Mouse (Mus musculus): ENCODE data around the gene Xylt2. TPM values are rescaled to one million over a fixed set of nuclear protein-coding genes. Genes with fewer than 3 reads are reported as not detected.
A peak's percentile ranks its signal among the peaks of the same experiment; 100 is the strongest.

Gene Xylt2
- polyA plus RNA-seq, 1 experiment from 2014 or later = 31.5 TPM

DNA sequence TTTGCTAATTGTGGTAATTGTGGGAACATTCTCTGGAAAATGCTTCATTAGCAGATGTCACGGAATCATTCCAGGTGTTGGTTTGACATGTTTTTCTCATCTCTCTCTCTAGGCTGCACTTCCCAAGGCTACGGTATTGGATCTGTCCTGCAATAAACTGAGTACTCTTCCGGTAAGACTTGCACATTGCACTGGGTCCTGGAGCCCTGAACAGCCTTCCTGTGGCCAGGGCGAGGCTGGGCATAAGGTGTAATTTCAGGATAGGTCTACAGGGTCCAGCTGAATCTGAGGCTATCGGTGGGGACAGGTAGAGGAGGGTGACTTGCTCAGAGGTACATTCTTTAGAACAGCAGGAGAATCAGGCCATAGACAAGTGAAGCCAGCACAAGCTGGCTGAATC lies 45.3 kb downstream of the Xylt2 start:
- no peak overlapping the region for H3K4me3 ChIP-seq (ENCODE audit: low read depth, low read length)
- no peak overlapping the region for H3K4me2 ChIP-seq
- no peak for ATAC-seq (ENCODE audit: insufficient read depth)
- H3K27ac ChIP-seq (ENCODE audit: low read depth) = no peak overlapping the region
- WGBS = 92% methylated on average over 5 of the region's 5 CpGs
- no peak for TF ChIP-seq CTCF (IDR thresholded peaks at IDR 0.05; ENCODE audit: low read depth)
- peaks cover 53% of the 10 kb centered on the region for H3K36me3 ChIP-seq (ENCODE audit: insufficient read depth)
- H3K9ac ChIP-seq = no peak overlapping the region
- H3K4me1 ChIP-seq (ENCODE audit: insufficient read depth) = no peaks in the 10 kb centered on the region
- DNase-seq = no peak
- H3K9me3 ChIP-seq (ENCODE audit: low read depth, low read length) = no peaks in the 10 kb centered on the region
- no peaks in the 10 kb centered on the region for H3K27me3 ChIP-seq (ENCODE audit: insufficient read depth, low read length)

DNA sequence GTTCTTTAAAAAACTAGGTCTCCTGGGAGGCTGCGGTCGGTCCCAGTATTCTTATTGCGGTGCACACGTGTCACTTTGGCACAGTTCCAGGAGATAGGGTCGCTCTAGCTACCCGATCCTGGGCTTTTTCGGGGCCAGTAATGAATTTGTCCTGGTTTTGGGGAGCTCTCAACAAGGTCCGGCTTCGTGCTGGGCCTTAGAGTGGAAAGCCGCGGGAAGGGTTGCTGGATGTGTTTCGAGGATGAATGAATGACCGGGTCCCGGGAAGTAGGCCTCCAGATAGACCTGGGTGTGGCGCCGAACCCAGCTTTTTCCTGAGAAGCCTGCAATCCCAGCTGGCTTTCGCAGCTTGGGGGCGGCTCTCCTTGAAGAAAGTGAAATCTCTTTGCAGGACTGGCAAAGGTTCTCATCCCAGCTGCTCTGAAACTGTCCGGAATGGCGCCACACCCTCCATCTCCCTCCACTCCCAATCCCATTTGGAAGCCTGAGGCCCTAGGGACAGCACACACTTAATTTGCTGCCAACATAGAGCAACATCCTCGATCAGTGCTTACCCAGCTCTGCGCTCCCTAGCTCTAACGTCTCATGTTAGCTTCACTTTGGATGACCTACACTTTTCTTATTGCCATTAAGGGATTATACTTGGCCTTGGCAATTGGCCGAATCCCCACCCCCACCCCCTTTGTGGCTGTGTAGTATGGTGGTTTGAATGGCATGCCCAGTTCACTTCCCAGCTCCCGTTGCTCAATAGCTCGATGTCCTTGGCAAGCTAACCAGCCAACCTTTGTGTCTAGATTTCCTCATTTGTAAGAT lies 46.9 kb downstream of the Xylt2 start:
- Histone ChIP-seq H3K27ac (ENCODE audit: low read depth) (peak overlapping the region; percentile 79), H3K4me1 (ENCODE audit: insufficient read depth) (no peaks in the 10 kb centered on the region), H3K4me2 (peak overlapping the region; percentile 81), H3K4me3 (ENCODE audit: low read depth, low read length) (peak overlapping the region; percentile 97), H3K9me3 (ENCODE audit: low read depth, low read length) (no peaks in the 10 kb centered on the region), H3K9ac (peak overlapping the region; percentile 90), H3K36me3 (ENCODE audit: insufficient read depth) (peaks cover 37% of the 10 kb centered on the region), H3K27me3 (ENCODE audit: insufficient read depth, low read length) (no peaks in the 10 kb centered on the region)
- 10% methylated on average over 26 of the region's 26 CpGs for WGBS
- TF ChIP-seq CTCF (IDR thresholded peaks at IDR 0.05; ENCODE audit: low read depth) = no peak
- DNase-seq = peak; percentile 68
- peak; percentile 22; the same call in 1 of the 2 replicates for ATAC-seq (ENCODE audit: insufficient read depth)

DNA sequence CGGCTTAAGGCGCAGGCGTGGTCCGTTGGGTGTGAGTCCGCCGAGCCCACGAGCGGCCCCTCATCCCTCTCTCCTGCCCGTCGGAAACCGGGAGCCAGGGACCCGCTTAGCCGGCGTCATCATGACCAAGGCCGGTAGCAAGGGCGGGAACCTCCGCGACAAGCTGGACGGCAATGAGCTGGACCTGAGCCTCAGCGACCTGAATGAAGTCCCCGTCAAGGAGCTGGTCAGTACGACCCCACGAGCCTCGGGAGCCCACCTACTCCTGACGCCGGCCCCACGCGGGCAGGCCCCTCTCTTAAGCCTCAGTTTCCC lies 47.5 kb downstream of the Xylt2 start:
- peak overlapping the region; percentile 79 for H3K27ac ChIP-seq (ENCODE audit: low read depth)
- ATAC-seq (ENCODE audit: insufficient read depth) = peak; percentile 52

DNA sequence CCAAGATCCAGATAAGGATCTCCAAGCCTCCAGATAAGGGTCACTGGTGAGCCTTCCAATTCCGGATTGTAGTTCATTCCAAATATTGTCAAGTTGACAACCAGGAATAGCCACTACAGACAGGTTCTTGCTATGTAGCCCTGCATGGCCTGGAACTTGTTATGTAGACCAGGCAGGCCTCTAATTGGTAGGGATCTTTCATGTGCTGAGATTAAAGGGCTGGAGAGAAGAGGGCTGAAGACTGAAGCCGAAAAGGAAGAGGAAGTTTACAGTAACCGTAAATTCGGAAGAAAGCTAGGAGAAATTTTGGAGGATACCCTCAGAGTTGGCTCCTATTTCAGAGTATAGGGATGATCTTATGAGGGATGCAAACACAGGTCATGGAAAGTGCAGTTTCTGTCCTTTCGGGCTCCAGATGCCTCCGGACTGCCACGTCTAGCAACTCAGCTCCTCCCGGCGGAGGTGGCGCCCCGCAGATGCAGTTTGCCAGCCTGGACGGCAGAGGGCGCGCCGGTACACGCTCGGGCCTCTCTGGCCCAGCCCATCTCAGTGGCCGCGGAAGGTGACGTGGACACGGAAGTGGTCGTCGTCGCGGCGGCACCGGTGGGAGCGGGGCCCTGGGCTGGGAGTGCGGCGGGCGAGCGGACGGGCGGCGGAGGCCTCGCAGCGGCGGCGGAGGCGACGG lies 48.0 kb downstream of the Xylt2 start, which contains the start of gene Lrrc59:
Gene Lrrc59, plus strand, starts transcription at position 569 of the 685 bp plus-strand sequence.
- H3K27ac ChIP-seq (ENCODE audit: low read depth) = peak within 1 kb of the TSS; percentile 79
- TF ChIP-seq CTCF (IDR thresholded peaks at IDR 0.05; ENCODE audit: low read depth) = peak; percentile 97
- peak within 1 kb of the TSS; percentile 90 for H3K9ac ChIP-seq
- no peaks in the 10 kb centered on the region for H3K4me1 ChIP-seq (ENCODE audit: insufficient read depth)
- ATAC-seq (ENCODE audit: insufficient read depth) (peak; percentile 97), DNase-seq (peak; percentile 97)
- WGBS = 4% methylated on average over 40 of the region's 41 CpGs
- peak within 1 kb of the TSS; percentile 97 for H3K4me3 ChIP-seq (ENCODE audit: low read depth, low read length)
- no peaks in the 10 kb centered on the region for H3K27me3 ChIP-seq (ENCODE audit: insufficient read depth, low read length)
- H3K9me3 ChIP-seq (ENCODE audit: low read depth, low read length) = no peaks in the 10 kb centered on the region
- peaks cover 27% of the 10 kb centered on the region for H3K36me3 ChIP-seq (ENCODE audit: insufficient read depth)
- H3K4me2 ChIP-seq = peak within 1 kb of the TSS; percentile 81

More for the DNA sequence above, 47.5 kb downstream of the Xylt2 start:
- Histone ChIP-seq H3K4me3 (ENCODE audit: low read depth, low read length) (peak overlapping the region; percentile 97), H3K36me3 (ENCODE audit: insufficient read depth) (peaks cover 32% of the 10 kb centered on the region), H3K9me3 (ENCODE audit: low read depth, low read length) (no peaks in the 10 kb centered on the region), H3K9ac (peak overlapping the region; percentile 90), H3K4me1 (ENCODE audit: insufficient read depth) (no peaks in the 10 kb centered on the region), H3K27me3 (ENCODE audit: insufficient read depth, low read length) (no peaks in the 10 kb centered on the region), H3K4me2 (peak overlapping the region; percentile 81)
- TF ChIP-seq CTCF (IDR thresholded peaks at IDR 0.05; ENCODE audit: low read depth) = no peak
- no peak for DNase-seq
- WGBS = 0% methylated on average over 28 of the region's 28 CpGs

DNA sequence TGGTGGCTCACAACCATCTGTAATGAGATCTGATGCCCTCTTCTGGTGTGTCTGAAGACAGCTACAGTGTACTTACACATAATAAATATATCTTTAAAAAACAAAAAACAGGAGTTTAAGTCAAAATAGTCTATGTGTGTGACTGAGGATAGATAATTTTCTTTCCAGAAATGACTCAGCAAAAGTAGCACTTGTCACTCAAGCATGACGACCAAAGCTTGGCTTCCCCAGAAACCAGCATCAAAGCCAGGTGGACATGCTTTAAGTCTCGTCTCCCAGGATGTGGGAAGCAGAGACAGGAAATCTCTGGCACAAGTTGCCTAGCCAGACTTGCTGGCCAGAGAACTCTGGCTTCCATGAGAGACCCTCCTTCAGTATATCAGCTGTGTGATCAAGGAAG lies 55.2 kb downstream of the Xylt2 start:
- H3K9ac ChIP-seq = no peak overlapping the region
- no peaks in the 10 kb centered on the region for H3K9me3 ChIP-seq (ENCODE audit: low read depth, low read length)
- no peak overlapping the region for H3K4me2 ChIP-seq
- WGBS = 70% methylated on average over 2 of the region's 2 CpGs
- no peaks in the 10 kb centered on the region for H3K27me3 ChIP-seq (ENCODE audit: insufficient read depth, low read length)
- no peak for TF ChIP-seq CTCF (IDR thresholded peaks at IDR 0.05; ENCODE audit: low read depth)
- no peak overlapping the region for H3K27ac ChIP-seq (ENCODE audit: low read depth)
- no peaks in the 10 kb centered on the region for H3K36me3 ChIP-seq (ENCODE audit: insufficient read depth)
- no peak for ATAC-seq (ENCODE audit: insufficient read depth)
- no peaks in the 10 kb centered on the region for H3K4me1 ChIP-seq (ENCODE audit: insufficient read depth)
- no peak for DNase-seq
- no peak overlapping the region for H3K4me3 ChIP-seq (ENCODE audit: low read depth, low read length)

DNA sequence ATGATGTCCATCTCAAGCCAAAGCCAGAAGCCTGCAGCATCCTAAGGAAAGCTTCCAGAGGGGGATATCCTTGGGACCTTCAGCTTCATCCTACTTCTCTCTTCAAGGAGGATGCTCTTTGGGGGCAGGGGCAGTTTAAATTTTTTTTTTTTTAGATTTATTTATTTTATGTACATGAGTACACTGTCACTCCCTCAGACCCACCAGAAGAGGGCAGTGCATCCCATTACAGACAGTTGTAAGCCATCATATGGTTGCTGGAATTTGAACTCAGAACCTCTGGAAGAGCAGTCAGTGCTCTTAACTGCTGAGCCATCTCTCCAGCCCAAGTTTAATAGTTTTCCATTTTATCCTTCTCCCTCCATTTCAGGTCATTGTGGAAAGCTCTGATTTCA lies 55.9 kb downstream of the Xylt2 start:
- peak; percentile 17; the same call in 1 of the 2 replicates for TF ChIP-seq CTCF (IDR thresholded peaks at IDR 0.05; ENCODE audit: low read depth)
- H3K9ac ChIP-seq = no peak overlapping the region
- no peak for ATAC-seq (ENCODE audit: insufficient read depth)

DNA sequence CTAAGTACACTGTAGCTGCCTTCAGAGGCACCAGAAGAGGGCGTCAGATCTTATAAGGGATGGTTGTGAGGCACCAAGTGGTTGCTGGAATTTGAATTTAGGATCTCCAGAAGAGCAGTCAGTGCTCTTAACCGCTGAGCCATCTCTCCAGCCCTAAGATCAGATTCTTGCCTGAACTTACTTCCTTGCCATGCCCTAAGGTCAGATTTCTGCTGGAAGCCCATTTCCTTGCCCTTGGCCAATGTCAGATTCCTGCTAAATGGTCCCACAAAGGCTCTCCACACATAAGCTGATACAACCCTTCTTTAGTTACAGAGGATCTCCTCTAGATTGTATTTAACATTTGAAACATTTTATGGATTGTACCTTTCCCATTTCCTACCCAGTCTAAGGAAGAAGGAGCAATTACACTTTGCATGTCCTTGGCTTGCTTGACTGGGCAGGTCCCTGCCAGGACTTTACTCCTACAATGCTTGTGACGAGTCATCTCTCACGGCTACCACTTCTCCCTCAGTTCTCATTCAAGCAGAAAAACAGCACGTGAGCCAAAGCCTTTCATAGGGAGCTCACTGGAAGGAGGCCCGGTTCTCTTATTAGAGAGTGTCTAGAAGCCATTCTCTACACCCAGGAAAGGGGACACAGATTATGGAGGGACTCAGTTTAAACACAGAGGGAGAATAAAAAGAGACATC lies 56.4 kb downstream of the Xylt2 start:
- Histone ChIP-seq H3K4me2 (no peak overlapping the region), H3K4me3 (ENCODE audit: low read depth, low read length) (no peak overlapping the region), H3K27me3 (ENCODE audit: insufficient read depth, low read length) (no peaks in the 10 kb centered on the region), H3K36me3 (ENCODE audit: insufficient read depth) (no peaks in the 10 kb centered on the region), H3K9me3 (ENCODE audit: low read depth, low read length) (no peaks in the 10 kb centered on the region), H3K9ac (no peak overlapping the region), H3K27ac (ENCODE audit: low read depth) (no peak overlapping the region), H3K4me1 (ENCODE audit: insufficient read depth) (no peaks in the 10 kb centered on the region)
- ATAC-seq (ENCODE audit: insufficient read depth) = no peak
- no peak for TF ChIP-seq CTCF (IDR thresholded peaks at IDR 0.05; ENCODE audit: low read depth)
- DNase-seq = no peak
- WGBS = 63% methylated on average over 6 of the region's 6 CpGs

More for the DNA sequence above, 55.9 kb downstream of the Xylt2 start:
- no peak for DNase-seq
- no peaks in the 10 kb centered on the region for H3K36me3 ChIP-seq (ENCODE audit: insufficient read depth)
- H3K4me2 ChIP-seq = no peak overlapping the region
- no peaks in the 10 kb centered on the region for H3K9me3 ChIP-seq (ENCODE audit: low read depth, low read length)
- no peaks in the 10 kb centered on the region for H3K4me1 ChIP-seq (ENCODE audit: insufficient read depth)
- no peak overlapping the region for H3K4me3 ChIP-seq (ENCODE audit: low read depth, low read length)
- no peaks in the 10 kb centered on the region for H3K27me3 ChIP-seq (ENCODE audit: insufficient read depth, low read length)
- no peak overlapping the region for H3K27ac ChIP-seq (ENCODE audit: low read depth)
